In genomic region chr14:35152450-35152849, GRCm38 (mm10) we compare ENCODE assay signal across 16 mouse cellular contexts.
A peak's percentile ranks its signal among the peaks of the same experiment; 100 is the strongest.
DNase-seq lines count a peak whose midpoint lies in the region; ATAC-seq lines count a peak whose summit lies in the region.
"Had no signal": no experiment of that assay in that cellular context is flagged by ENCODE, and none has a peak within 500 bp of the region (broad histone marks: within the 10 kb centered on the region; RNA-seq: fewer than 3 reads in every experiment).

No protein-coding gene starts in this region.

- H3K36me3 ChIP-seq in hindbrain, embryonic 13.5 days: no peaks in the 10 kb centered on the region
- no peaks in the 10 kb centered on the region for H3K36me3 ChIP-seq in hindbrain, embryonic 11.5 days (ENCODE audit: control insufficient read depth, insufficient read depth, low read length)
- no peaks in the 10 kb centered on the region for H3K36me3 ChIP-seq in midbrain, embryonic 14.5 days (ENCODE audit: control insufficient read depth, insufficient read depth, low read length)
- H3K36me3 ChIP-seq in midbrain, embryonic 11.5 days (ENCODE audit: control insufficient read depth, insufficient read depth, low read length): no peaks in the 10 kb centered on the region
- H3K36me3 ChIP-seq in forebrain, embryonic 16.5 days (ENCODE audit: control insufficient read depth, insufficient read depth): no peaks in the 10 kb centered on the region
- H3K36me3 ChIP-seq in hindbrain, embryonic 16.5 days (ENCODE audit: control insufficient read depth, insufficient read depth, low read length): no peaks in the 10 kb centered on the region
- H3K36me3 ChIP-seq: embryonic facial prominence, embryonic 12.5 days; kidney, embryonic 15.5 days had no signal

- 71% methylated on average over 3 of the region's 3 CpGs for WGBS in hindbrain, embryonic 13.5 days
- WGBS in hindbrain, embryonic 11.5 days: 89% methylated on average over 3 of the region's 3 CpGs
- WGBS in midbrain, embryonic 14.5 days: 65% methylated on average over 3 of the region's 3 CpGs
- 94% methylated on average over 3 of the region's 3 CpGs for WGBS in midbrain, embryonic 11.5 days
- 63% methylated on average over 3 of the region's 3 CpGs for WGBS in forebrain, embryonic 16.5 days
- 55% methylated on average over 3 of the region's 3 CpGs for whole genome bisulfite sequencing in hindbrain, embryonic 16.5 days

- H3K9ac ChIP-seq in hindbrain, embryonic 13.5 days: no peak overlapping the region
- H3K9ac ChIP-seq in hindbrain, embryonic 11.5 days (ENCODE audit: low read depth, low read length): no peak overlapping the region
- H3K9ac ChIP-seq in midbrain, embryonic 14.5 days (replicated peaks; ENCODE audit: low read length): no peak overlapping the region
- H3K9ac ChIP-seq in midbrain, embryonic 11.5 days (ENCODE audit: low read length): no peak overlapping the region
- no peak overlapping the region for H3K9ac ChIP-seq in forebrain, embryonic 16.5 days (replicated peaks; ENCODE audit: low read depth, low read length)
- H3K9ac ChIP-seq in hindbrain, embryonic 16.5 days (ENCODE audit: low read depth, low read length): no peak overlapping the region
- H3K9ac ChIP-seq: embryonic facial prominence, embryonic 12.5 days; kidney, embryonic 15.5 days had no signal

- ATAC-seq in hindbrain, embryonic 13.5 days (ENCODE audit: low FRiP score): peak; percentile 66; the same call in 1 of the 2 replicates
- no peak for ATAC-seq in hindbrain, embryonic 11.5 days (ENCODE audit: low FRiP score)
- no peak for ATAC-seq in midbrain, embryonic 14.5 days (ENCODE audit: low FRiP score, low TSS enrichment)
- no peak for ATAC-seq in midbrain, embryonic 11.5 days (ENCODE audit: low FRiP score)
- ATAC-seq in forebrain, embryonic 16.5 days: peak; percentile 75
- peak; percentile 76 for ATAC-seq in hindbrain, embryonic 16.5 days
- ATAC-seq: CD4-positive, CD25-positive, alpha-beta regulatory T cell, adult 4 months had no signal

- no peaks in the 10 kb centered on the region for H3K9me3 ChIP-seq in hindbrain, embryonic 13.5 days
- no peaks in the 10 kb centered on the region for H3K9me3 ChIP-seq in hindbrain, embryonic 11.5 days (ENCODE audit: control insufficient read depth, low read length)
- no peaks in the 10 kb centered on the region for H3K9me3 ChIP-seq in midbrain, embryonic 14.5 days (ENCODE audit: control insufficient read depth, low read length)
- no peaks in the 10 kb centered on the region for H3K9me3 ChIP-seq in midbrain, embryonic 11.5 days (ENCODE audit: control insufficient read depth, low read length)
- no peaks in the 10 kb centered on the region for H3K9me3 ChIP-seq in forebrain, embryonic 16.5 days (ENCODE audit: control insufficient read depth, low read length)
- H3K9me3 ChIP-seq in hindbrain, embryonic 16.5 days (ENCODE audit: control insufficient read depth, low read length): no peaks in the 10 kb centered on the region
- H3K9me3 ChIP-seq: embryonic facial prominence, embryonic 12.5 days; kidney, embryonic 15.5 days had no signal

- no peak for DNase-seq in hindbrain, embryonic 11.5 days (ENCODE audit: low spot score)
- DNase-seq in midbrain, embryonic 14.5 days: peak; percentile 54
- DNase-seq in midbrain, embryonic 11.5 days (ENCODE audit: low spot score, missing footprints): no peak
- DNase-seq in layer of hippocampus, postnatal 10 days (ENCODE audit: low spot score in 2 of 2): no peak
- DNase-seq: adrenal gland, postnatal 14 days; cerebellum, postnatal 25 days; heart, adult 18-20 months; spleen, adult 18-20 months; thymus, postnatal 14 days had no signal

- H3K4me3 ChIP-seq in hindbrain, embryonic 13.5 days: no peak overlapping the region
- H3K4me3 ChIP-seq in hindbrain, embryonic 11.5 days (ENCODE audit: low read depth, low read length): no peak overlapping the region
- no peak overlapping the region for H3K4me3 ChIP-seq in midbrain, embryonic 14.5 days (replicated peaks; ENCODE audit: low read depth, low read length)
- no peak overlapping the region for H3K4me3 ChIP-seq in midbrain, embryonic 11.5 days (ENCODE audit: low read depth, low read length)
- H3K4me3 ChIP-seq in forebrain, embryonic 16.5 days (replicated peaks; ENCODE audit: low read length): no peak overlapping the region
- H3K4me3 ChIP-seq in hindbrain, embryonic 16.5 days (ENCODE audit: low read length): no peak overlapping the region
- H3K4me3 ChIP-seq: embryonic facial prominence, embryonic 12.5 days; kidney, embryonic 15.5 days had no signal

- H3K27ac ChIP-seq in hindbrain, embryonic 13.5 days: no peak overlapping the region
- no peak overlapping the region for H3K27ac ChIP-seq in hindbrain, embryonic 11.5 days (ENCODE audit: low read depth, low read length)
- no peak overlapping the region for H3K27ac ChIP-seq in midbrain, embryonic 14.5 days (replicated peaks; ENCODE audit: low read depth, low read length)
- H3K27ac ChIP-seq in midbrain, embryonic 11.5 days (ENCODE audit: low read depth, low read length): no peak overlapping the region
- no peak overlapping the region for H3K27ac ChIP-seq in forebrain, embryonic 16.5 days (ENCODE audit: low read length)
- H3K27ac ChIP-seq in hindbrain, embryonic 16.5 days (ENCODE audit: low read depth, low read length): no peak overlapping the region
- H3K27ac ChIP-seq: embryonic facial prominence, embryonic 12.5 days; kidney, embryonic 15.5 days; macrophage had no signal

- H3K27me3 ChIP-seq in hindbrain, embryonic 13.5 days: no peaks in the 10 kb centered on the region
- H3K27me3 ChIP-seq in hindbrain, embryonic 11.5 days (ENCODE audit: control insufficient read depth, insufficient read depth, low read length): no peaks in the 10 kb centered on the region
- H3K27me3 ChIP-seq in midbrain, embryonic 14.5 days (ENCODE audit: control insufficient read depth, insufficient read depth, low read length): no peaks in the 10 kb centered on the region
- no peaks in the 10 kb centered on the region for H3K27me3 ChIP-seq in midbrain, embryonic 11.5 days (ENCODE audit: control insufficient read depth, insufficient read depth, low read length)
- no peaks in the 10 kb centered on the region for H3K27me3 ChIP-seq in forebrain, embryonic 16.5 days (replicated peaks; ENCODE audit: control insufficient read depth, insufficient read depth, low read length)
- no peaks in the 10 kb centered on the region for H3K27me3 ChIP-seq in hindbrain, embryonic 16.5 days (replicated peaks; ENCODE audit: control insufficient read depth, insufficient read depth, low read length)
- H3K27me3 ChIP-seq: embryonic facial prominence, embryonic 12.5 days; kidney, embryonic 15.5 days had no signal

- H3K4me1 ChIP-seq in hindbrain, embryonic 13.5 days (replicated peaks): no peaks in the 10 kb centered on the region
- no peaks in the 10 kb centered on the region for H3K4me1 ChIP-seq in hindbrain, embryonic 11.5 days (replicated peaks; ENCODE audit: control insufficient read depth, insufficient read depth, low read length)
- no peaks in the 10 kb centered on the region for H3K4me1 ChIP-seq in midbrain, embryonic 14.5 days (ENCODE audit: control insufficient read depth, insufficient read depth, low read length)
- H3K4me1 ChIP-seq in midbrain, embryonic 11.5 days (ENCODE audit: control insufficient read depth, insufficient read depth, low read length): no peaks in the 10 kb centered on the region
- H3K4me1 ChIP-seq in forebrain, embryonic 16.5 days (replicated peaks; ENCODE audit: control insufficient read depth, insufficient read depth, low read length): no peaks in the 10 kb centered on the region
- no peaks in the 10 kb centered on the region for H3K4me1 ChIP-seq in hindbrain, embryonic 16.5 days (ENCODE audit: control insufficient read depth, insufficient read depth, low read depth, low read length)
- H3K4me1 ChIP-seq: embryonic facial prominence, embryonic 12.5 days; kidney, embryonic 15.5 days had no signal

- H3K4me2 ChIP-seq in hindbrain, embryonic 13.5 days: no peak overlapping the region
- H3K4me2 ChIP-seq in hindbrain, embryonic 11.5 days (replicated peaks; ENCODE audit: low read depth, low read length): no peak overlapping the region
- no peak overlapping the region for H3K4me2 ChIP-seq in midbrain, embryonic 14.5 days (ENCODE audit: low read length)
- no peak overlapping the region for H3K4me2 ChIP-seq in midbrain, embryonic 11.5 days
- H3K4me2 ChIP-seq in forebrain, embryonic 16.5 days (ENCODE audit: low read length): no peak overlapping the region
- no peak overlapping the region for H3K4me2 ChIP-seq in hindbrain, embryonic 16.5 days (ENCODE audit: low read length)
- H3K4me2 ChIP-seq: embryonic facial prominence, embryonic 12.5 days; kidney, embryonic 15.5 days had no signal

Comparison
In these comparisons a context has a peak if more than half of its experiments do, and no peak if none do; other contexts are left out.
1. ATAC-seq: peak in hindbrain, embryonic 13.5 days (single experiment), forebrain, embryonic 16.5 days (single experiment) and hindbrain, embryonic 16.5 days (single experiment); none in hindbrain, embryonic 11.5 days (single experiment), midbrain, embryonic 14.5 days (single experiment) and midbrain, embryonic 11.5 days (single experiment).